Mouse (Mus musculus): Measurements from ENCODE around the gene Hes3. TPM values are rescaled to one million over a fixed set of nuclear protein-coding genes. Genes with fewer than 3 reads are reported as not detected.

Hes3 gene
- polyA plus RNA-seq, 1 experiment from 2014 or later: not detected

DNA sequence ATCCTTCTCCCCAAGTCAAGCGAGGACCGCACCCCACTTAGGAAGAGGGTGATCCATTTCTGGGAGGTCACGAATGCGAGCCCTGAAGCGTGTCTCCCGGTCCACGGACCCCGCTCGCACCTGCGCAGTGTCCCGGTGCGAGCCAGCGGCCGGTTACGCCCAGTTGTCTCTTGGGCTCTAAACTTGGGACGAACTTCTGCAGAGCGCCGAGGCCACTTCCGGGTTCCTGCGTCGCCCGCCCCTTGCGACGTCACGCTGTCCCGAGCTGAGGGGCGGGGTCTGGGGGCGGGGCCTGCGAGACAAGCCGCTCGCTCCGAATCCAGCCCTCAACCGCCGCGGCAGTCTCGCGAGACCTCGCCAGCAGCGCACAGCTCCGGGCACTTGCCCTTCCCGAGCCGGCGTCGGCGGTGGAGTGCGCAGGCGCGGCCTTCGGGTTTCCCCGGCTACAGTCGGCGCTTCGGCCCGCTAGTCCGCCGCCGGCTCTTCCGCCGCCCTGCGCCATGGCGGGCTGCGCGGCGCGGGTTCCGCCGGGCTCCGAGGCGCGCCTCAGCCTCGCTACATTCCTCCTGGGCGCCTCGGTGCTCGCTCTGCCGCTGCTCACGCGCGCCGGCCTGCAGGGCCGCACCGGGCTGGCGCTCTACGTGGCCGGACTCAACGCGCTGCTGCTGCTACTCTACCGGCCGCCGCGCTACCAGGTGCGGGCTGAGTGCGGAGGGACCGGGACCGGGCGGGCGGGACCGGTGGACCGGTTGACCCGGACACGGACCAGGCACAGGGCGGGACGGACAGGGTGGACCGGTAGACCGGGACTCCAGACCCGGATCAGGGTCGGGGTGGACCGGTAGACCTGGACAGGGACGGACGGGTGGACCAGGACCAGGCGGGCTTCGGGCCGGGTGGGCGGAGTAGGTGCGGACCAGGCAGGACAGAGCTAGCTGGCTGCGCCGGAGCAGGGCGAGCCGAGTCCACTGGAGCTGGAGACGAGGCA is 5.7 kb upstream of the Hes3 start, which contains the start of gene Icmt:
Gene Icmt, plus strand, starts transcription at position 354 of the 988 bp plus-strand sequence.
- Histone ChIP-seq H3K27me3 (ENCODE audit: control insufficient read depth, insufficient read depth, low read length) (peaks cover 10% of the 10 kb centered on the region), H3K4me3 (ENCODE audit: low read length) (peak within 1 kb of the TSS; percentile 76), H3K4me2 (ENCODE audit: low read depth, low read length) (peak within 1 kb of the TSS; percentile 96), H3K36me3 (ENCODE audit: control insufficient read depth, insufficient read depth) (0 out of 2 replicates have a peak, but pooled peaks cover 3% of the 10 kb centered on the region), H3K9me3 (replicated peaks; ENCODE audit: control insufficient read depth, low read length) (no peaks in the 10 kb centered on the region), H3K4me1 (ENCODE audit: control insufficient read depth, insufficient read depth, low read length) (peaks cover 20% of the 10 kb centered on the region), H3K27ac (ENCODE audit: low read length) (peak within 1 kb of the TSS; percentile 81), H3K9ac (ENCODE audit: low read length) (peak within 1 kb of the TSS; percentile 87)
- ATAC-seq (replicated peaks; ENCODE audit: extremely low read depth, insufficient read depth, low FRiP score): peak; percentile 95
- under 1% methylated on average over 116 of the region's 119 CpGs for WGBS

DNA sequence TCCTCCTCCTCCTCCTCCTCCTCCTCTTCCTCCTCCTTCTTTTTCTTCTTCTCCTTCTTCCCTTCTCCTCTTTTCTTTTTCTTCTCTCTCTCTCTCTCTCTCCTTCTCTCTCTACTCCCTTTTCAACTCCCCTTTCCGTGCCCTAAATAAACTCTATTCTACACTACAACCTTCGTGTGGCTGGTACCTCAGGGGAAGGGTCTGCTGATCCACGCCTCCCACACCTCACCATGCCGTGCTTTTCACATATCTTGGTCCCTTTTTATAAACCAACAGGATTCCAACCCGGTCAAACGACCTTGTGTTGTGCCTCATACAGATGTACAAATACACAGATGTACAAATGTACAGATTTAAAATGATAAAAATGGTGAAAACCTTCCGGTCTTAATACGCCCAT is 4.9 kb upstream of the Hes3 start:
- peak overlapping the region; percentile 81 for H3K27ac ChIP-seq (ENCODE audit: low read length)
- H3K9ac ChIP-seq (ENCODE audit: low read length): peak overlapping the region; percentile 76
- WGBS: 9% methylated on average over 8 of the region's 8 CpGs

DNA sequence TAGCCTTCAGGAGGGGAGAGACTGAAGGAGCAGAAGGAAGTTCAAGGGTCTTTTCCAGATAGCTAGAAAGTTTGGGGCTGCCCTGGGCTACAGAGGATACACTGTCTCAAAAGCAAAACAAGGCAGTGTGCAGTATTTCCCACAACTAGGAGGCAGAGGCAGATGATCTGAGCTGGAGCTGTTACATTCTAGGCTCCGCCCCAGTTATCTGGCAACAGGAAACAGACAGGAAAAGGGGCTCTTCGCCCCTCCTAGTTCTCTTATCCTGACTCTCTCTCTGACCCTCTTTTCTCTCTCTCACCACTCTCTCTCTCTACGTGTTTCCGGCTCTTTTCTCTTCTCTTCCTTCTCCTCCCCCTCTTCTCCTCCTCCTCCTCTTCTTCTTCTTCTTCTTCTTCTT is 4.5 kb upstream of the Hes3 start:
- 0 out of 2 replicates have a peak, but pooled peaks cover 3% of the 10 kb centered on the region for H3K36me3 ChIP-seq (ENCODE audit: control insufficient read depth, insufficient read depth)
- H3K9ac ChIP-seq (ENCODE audit: low read length): no peak overlapping the region
- H3K4me3 ChIP-seq (ENCODE audit: low read length): no peak overlapping the region
- peak overlapping the region; percentile 12 for H3K4me2 ChIP-seq (ENCODE audit: low read depth, low read length)
- peak overlapping the region; percentile 30 for H3K27ac ChIP-seq (ENCODE audit: low read length)
- WGBS: 31% methylated on average over 4 of the region's 4 CpGs
- H3K9me3 ChIP-seq (replicated peaks; ENCODE audit: control insufficient read depth, low read length): no peaks in the 10 kb centered on the region
- H3K27me3 ChIP-seq (ENCODE audit: control insufficient read depth, insufficient read depth, low read length): peaks cover 22% of the 10 kb centered on the region
- ATAC-seq (replicated peaks; ENCODE audit: extremely low read depth, insufficient read depth, low FRiP score): no peak
- peaks cover 20% of the 10 kb centered on the region for H3K4me1 ChIP-seq (ENCODE audit: control insufficient read depth, insufficient read depth, low read length)

More for the DNA sequence above, 4.9 kb upstream of the Hes3 start:
- H3K9me3 ChIP-seq (replicated peaks; ENCODE audit: control insufficient read depth, low read length): no peaks in the 10 kb centered on the region
- ATAC-seq (replicated peaks; ENCODE audit: extremely low read depth, insufficient read depth, low FRiP score): no peak
- H3K4me3 ChIP-seq (ENCODE audit: low read length): peak overlapping the region; percentile 76
- peak overlapping the region; percentile 83 for H3K4me2 ChIP-seq (ENCODE audit: low read depth, low read length)
- peaks cover 20% of the 10 kb centered on the region for H3K4me1 ChIP-seq (ENCODE audit: control insufficient read depth, insufficient read depth, low read length)
- peaks cover 18% of the 10 kb centered on the region for H3K27me3 ChIP-seq (ENCODE audit: control insufficient read depth, insufficient read depth, low read length)
- 0 out of 2 replicates have a peak, but pooled peaks cover 3% of the 10 kb centered on the region for H3K36me3 ChIP-seq (ENCODE audit: control insufficient read depth, insufficient read depth)

DNA sequence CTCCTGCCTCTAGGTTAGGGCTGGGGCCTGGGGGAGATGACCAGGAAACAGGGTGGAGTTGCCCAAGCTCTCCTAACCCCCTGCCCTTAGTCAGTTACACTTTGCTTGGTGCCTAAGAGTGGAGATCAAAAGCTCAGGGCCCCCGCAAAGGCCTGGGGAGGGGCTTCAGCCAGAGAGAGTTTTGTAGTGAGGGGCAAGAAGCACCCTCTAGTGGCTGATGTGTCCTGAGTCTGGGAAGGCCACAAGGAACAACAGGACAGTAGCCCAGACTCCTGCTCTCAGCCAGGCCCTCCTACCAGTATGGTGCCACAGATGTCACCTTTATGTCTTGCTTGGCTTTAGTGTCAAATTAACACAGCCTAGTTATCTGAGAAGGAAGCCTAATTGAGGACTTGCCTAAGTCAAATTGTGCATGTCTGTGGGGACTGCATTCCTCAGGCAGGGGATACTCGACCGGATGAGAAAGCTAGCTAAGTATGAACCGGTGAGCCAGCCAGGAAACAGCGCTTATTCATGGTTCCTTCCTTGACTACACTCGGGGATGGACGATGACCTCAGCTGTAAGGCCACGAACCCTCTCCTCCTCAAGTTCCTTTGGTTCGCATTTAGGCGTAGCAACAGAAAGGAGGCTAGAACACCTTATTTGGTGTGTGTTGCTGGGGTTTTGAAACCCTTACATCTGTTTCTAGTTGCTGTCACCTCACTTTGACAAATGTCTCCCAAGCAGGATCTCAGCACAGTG is 2.9 kb upstream of the Hes3 start:
- 45% methylated on average over 10 of the region's 10 CpGs for WGBS
- ATAC-seq (replicated peaks; ENCODE audit: extremely low read depth, insufficient read depth, low FRiP score): no peak
- Histone ChIP-seq H3K4me2 (ENCODE audit: low read depth, low read length) (no peak overlapping the region), H3K27ac (ENCODE audit: low read length) (peak overlapping the region; percentile 51), H3K27me3 (ENCODE audit: control insufficient read depth, insufficient read depth, low read length) (peaks cover 37% of the 10 kb centered on the region), H3K4me1 (ENCODE audit: control insufficient read depth, insufficient read depth, low read length) (peaks cover 24% of the 10 kb centered on the region), H3K9ac (ENCODE audit: low read length) (no peak overlapping the region), H3K4me3 (ENCODE audit: low read length) (no peak overlapping the region), H3K9me3 (replicated peaks; ENCODE audit: control insufficient read depth, low read length) (no peaks in the 10 kb centered on the region), H3K36me3 (ENCODE audit: control insufficient read depth, insufficient read depth) (no peaks in the 10 kb centered on the region)

GRCm38 (mm10) chr4:152292102-152292765 is 772 bp upstream of the Hes3 start:
- no peak overlapping the region for H3K4me2 ChIP-seq (ENCODE audit: low read depth, low read length)
- no peak for ATAC-seq (replicated peaks; ENCODE audit: extremely low read depth, insufficient read depth, low FRiP score)
- WGBS: 38% methylated on average over 12 of the region's 12 CpGs
- H3K27me3 ChIP-seq (ENCODE audit: control insufficient read depth, insufficient read depth, low read length): peaks cover 52% of the 10 kb centered on the region
- no peak overlapping the region for H3K4me3 ChIP-seq (ENCODE audit: low read length)
- no peak overlapping the region for H3K27ac ChIP-seq (ENCODE audit: low read length)
- H3K4me1 ChIP-seq (ENCODE audit: control insufficient read depth, insufficient read depth, low read length): peaks cover 16% of the 10 kb centered on the region
- H3K9me3 ChIP-seq (replicated peaks; ENCODE audit: control insufficient read depth, low read length): no peaks in the 10 kb centered on the region
- no peak overlapping the region for H3K9ac ChIP-seq (ENCODE audit: low read length)
- H3K36me3 ChIP-seq (ENCODE audit: control insufficient read depth, insufficient read depth): no peaks in the 10 kb centered on the region

GRCm38 (mm10) chr4:152290991-152291390 is 471 bp downstream of the Hes3 start:
- peaks cover 64% of the 10 kb centered on the region for H3K27me3 ChIP-seq (ENCODE audit: control insufficient read depth, insufficient read depth, low read length)
- H3K9ac ChIP-seq (ENCODE audit: low read length): no peak overlapping the region
- no peak for ATAC-seq (replicated peaks; ENCODE audit: extremely low read depth, insufficient read depth, low FRiP score)
- H3K4me2 ChIP-seq (ENCODE audit: low read depth, low read length): no peak overlapping the region
- H3K4me3 ChIP-seq (ENCODE audit: low read length): no peak overlapping the region
- no peak overlapping the region for H3K27ac ChIP-seq (ENCODE audit: low read length)
- H3K4me1 ChIP-seq (ENCODE audit: control insufficient read depth, insufficient read depth, low read length): peaks cover 17% of the 10 kb centered on the region
- WGBS: 26% methylated on average over 11 of the region's 11 CpGs
- no peaks in the 10 kb centered on the region for H3K36me3 ChIP-seq (ENCODE audit: control insufficient read depth, insufficient read depth)
- H3K9me3 ChIP-seq (replicated peaks; ENCODE audit: control insufficient read depth, low read length): no peaks in the 10 kb centered on the region

GRCm38 (mm10) chr4:152290385-152290784 is 1.1 kb downstream of the Hes3 start:
- ATAC-seq (replicated peaks; ENCODE audit: extremely low read depth, insufficient read depth, low FRiP score): no peak
- H3K27me3 ChIP-seq (ENCODE audit: control insufficient read depth, insufficient read depth, low read length): peaks cover 69% of the 10 kb centered on the region
- H3K4me2 ChIP-seq (ENCODE audit: low read depth, low read length): peak overlapping the region; percentile 34
- under 1% methylated on average over 39 of the region's 39 CpGs for WGBS
- H3K36me3 ChIP-seq (ENCODE audit: control insufficient read depth, insufficient read depth): no peaks in the 10 kb centered on the region
- no peak overlapping the region for H3K9ac ChIP-seq (ENCODE audit: low read length)
- peaks cover 15% of the 10 kb centered on the region for H3K4me1 ChIP-seq (ENCODE audit: control insufficient read depth, insufficient read depth, low read length)
- H3K27ac ChIP-seq (ENCODE audit: low read length): no peak overlapping the region
- no peaks in the 10 kb centered on the region for H3K9me3 ChIP-seq (replicated peaks; ENCODE audit: control insufficient read depth, low read length)
- peak overlapping the region; percentile 27 for H3K4me3 ChIP-seq (ENCODE audit: low read length)

DNA sequence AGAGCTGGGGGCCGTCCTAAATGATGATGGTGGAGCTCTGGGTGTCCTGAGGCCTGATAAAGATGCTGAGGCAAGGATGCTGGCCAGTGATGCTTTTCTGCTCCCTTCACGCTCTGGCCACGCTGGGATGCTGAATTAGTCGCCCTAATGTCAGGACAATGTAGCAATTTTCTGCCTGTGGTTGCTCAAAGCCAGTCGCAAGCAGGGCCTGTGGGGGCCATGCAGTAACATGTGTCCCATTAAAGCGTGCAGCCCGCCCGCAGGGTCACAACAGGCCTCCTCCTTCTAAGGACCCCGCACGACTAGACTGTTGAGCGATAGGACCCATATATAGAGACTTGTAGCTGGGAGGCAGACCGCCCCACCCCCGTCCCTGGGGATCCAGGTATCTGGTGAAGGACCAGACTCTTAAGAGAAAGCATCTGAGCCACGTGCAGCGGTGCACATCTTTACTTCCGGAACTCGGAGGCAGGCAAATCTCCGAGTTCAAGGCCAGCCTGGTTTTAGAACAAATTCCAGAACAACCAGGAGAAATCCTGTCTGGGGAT is 3.0 kb downstream of the Hes3 start:
- H3K27ac ChIP-seq (ENCODE audit: low read length): no peak overlapping the region
- peaks cover 10% of the 10 kb centered on the region for H3K4me1 ChIP-seq (ENCODE audit: control insufficient read depth, insufficient read depth, low read length)
- no peak for ATAC-seq (replicated peaks; ENCODE audit: extremely low read depth, insufficient read depth, low FRiP score)
- H3K36me3 ChIP-seq (ENCODE audit: control insufficient read depth, insufficient read depth): no peaks in the 10 kb centered on the region
- WGBS: 58% methylated on average over 18 of the region's 18 CpGs
- H3K27me3 ChIP-seq (ENCODE audit: control insufficient read depth, insufficient read depth, low read length): peaks cover 82% of the 10 kb centered on the region
- no peak overlapping the region for H3K4me2 ChIP-seq (ENCODE audit: low read depth, low read length)
- no peak overlapping the region for H3K9ac ChIP-seq (ENCODE audit: low read length)
- H3K4me3 ChIP-seq (ENCODE audit: low read length): no peak overlapping the region
- H3K9me3 ChIP-seq (replicated peaks; ENCODE audit: control insufficient read depth, low read length): no peaks in the 10 kb centered on the region

All from heart, embryonic 16.5 days (tissue).